Mouse (Mus musculus): ENCODE measurements around the gene Ajm1.

DNA sequence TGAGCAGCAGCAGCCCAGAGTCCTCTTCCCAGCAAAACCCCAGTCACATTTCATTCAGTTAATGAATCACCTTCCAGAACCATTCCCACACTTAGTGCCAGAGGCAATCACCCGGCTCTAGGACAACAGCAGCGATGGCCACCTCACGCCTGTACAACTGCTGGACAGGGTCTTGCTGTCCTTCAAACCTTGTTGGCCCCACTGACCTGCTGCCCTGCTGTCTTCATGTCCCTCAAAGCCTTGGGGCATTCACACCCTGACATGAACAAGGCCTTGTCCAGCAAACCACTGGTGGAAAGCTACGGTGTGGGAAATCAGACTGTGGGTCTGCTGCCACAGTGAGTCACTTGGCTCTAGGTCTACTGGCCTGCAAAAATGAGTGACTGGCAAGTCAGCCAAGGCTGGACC, 41.0 kb downstream of the Ajm1 start:
- TF ChIP-seq CTCF (IDR thresholded peaks at IDR 0.05; ENCODE audit: low read depth) (no peak), EP300 (optimal IDR thresholded peaks at IDR 0.05) (no peak)

Measured in stomach, postnatal 0 days (tissue).